Mouse (Mus musculus) MN1 (cell line): ENCODE results near the gene Usp6nl.

Experiments
- DNase-seq: peaks from one replicate; pipeline ENCODE4 v3.0.0-alpha.2; 2016; ENCODE audit warnings: low spot score

Gene Usp6nl

DNA sequence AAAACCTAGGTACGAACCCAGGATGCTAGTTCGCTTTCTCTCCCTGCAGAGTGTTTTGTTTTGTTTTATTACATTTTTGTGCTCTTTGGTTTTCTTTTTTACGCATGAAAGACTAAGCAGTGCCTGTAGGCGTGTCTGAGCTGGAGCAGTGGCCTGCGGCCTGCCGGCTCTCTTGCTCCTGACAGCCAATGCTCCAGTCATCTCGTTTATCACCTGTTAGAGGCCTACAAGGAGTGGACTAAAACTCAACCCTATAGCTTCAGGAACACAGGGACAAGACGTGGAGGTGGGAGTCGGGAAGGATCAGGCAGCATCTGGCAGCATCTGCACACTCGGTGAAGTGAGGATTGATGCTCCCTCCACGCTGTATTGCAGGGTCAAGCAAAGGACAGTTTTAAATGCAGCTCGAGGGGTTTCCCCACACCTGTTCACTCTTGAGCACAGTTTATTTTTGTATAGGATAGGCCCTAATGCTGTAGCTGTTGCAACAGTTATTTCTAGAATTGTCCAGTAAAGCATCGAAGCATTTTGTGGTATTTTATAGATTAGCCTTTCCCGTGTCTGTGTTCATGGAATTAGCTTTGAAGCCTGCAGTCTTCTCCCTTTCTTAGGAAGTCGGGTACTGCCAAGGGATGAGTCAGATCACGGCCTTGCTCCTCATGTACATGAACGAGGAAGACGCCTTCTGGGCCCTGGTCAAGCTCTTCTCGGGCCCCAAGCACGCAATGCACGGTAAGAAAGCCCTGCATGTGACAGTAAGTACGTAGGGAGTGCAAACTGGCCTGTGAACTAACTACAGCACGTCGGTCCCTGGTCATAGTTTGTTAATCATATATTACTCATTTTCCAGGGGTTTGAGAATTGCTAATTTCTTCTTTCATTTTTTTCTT lies 101.4 kb downstream of the Usp6nl start:
- no peak for DNase-seq

- DNase-seq: no peak
Observed at GRCm38 (mm10) chr2:6424851-6425250, 102.4 kb downstream of the Usp6nl start.

GRCm38 (mm10) chr2:6436085-6436950 lies 113.9 kb downstream of the Usp6nl start:
- DNase-seq: peak; percentile 15

DNA sequence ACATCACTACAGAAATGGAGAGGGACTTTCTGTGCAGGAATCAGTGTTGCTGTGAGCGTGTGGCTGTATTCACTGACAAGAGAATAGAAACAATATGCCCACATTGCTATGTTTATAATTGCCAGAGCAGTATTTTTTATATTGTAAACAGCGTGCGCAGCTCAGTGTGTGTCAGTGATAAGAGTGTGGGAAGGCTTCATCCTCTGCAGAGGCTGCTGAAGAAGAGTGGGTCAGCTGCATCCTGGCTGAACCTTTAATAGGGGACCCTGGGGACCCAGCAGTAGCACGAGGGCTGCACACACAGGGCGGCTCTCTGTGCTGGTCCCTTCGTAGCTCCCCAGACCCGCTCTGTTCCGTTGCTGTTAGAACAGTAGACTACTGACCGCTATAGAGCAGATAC lies 119.2 kb downstream of the Usp6nl start:
- DNase-seq: no peak

DNA sequence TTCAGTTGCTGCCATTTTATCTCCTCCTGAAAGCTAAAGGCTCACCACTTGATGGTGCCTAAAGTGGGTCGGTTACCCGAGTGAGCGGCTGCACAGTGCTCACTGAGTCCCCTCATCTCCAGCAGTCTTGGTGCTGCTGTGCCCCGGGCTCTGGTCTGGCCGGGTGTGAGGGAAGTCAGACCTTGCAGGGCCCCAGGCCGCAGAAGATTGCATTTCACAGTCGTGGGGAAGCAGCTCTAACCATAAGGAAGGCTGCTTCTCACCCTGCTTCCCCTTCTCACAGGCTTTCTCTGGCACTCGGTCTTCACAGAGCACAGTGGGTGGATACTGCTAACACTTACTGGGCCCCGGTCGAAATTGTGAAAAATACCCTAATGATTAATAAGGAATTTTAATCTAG lies 119.8 kb downstream of the Usp6nl start:
- DNase-seq: no peak

GRCm38 (mm10) chr2:6444015-6444414 lies 121.5 kb downstream of the Usp6nl start:
- DNase-seq: no peak

GRCm38 (mm10) chr2:6444723-6445169 lies 122.3 kb downstream of the Usp6nl start:
- DNase-seq: no peak

- DNase-seq: no peak
Observed at GRCm38 (mm10) chr2:6445858-6446257, 123.4 kb downstream of the Usp6nl start.

- no peak for DNase-seq
Observed at GRCm38 (mm10) chr2:6448880-6449279, 126.4 kb downstream of the Usp6nl start.

- no peak for DNase-seq
Observed at GRCm38 (mm10) chr2:6449656-6450055, 127.2 kb downstream of the Usp6nl start.

DNA sequence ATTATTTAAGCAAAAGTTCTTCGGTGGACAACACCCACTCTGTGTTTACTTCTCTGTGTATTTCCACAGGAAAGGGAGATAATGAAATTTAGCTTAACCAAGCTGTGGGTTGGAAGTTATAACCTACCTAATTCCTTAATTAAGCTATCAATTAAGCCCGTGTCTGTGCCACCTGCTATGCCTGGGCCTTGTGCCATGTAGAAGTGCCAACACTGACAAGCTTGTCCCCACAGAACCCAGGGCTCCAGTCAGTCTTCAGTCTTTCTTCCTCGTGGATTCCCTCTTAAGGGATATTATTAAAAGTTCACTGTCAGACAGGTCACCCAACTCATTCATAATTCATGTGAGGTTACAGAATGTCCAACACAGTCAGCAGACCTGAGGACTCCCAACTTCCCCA lies 128.1 kb downstream of the Usp6nl start:
- no peak for DNase-seq

GRCm38 (mm10) chr2:6454941-6455516 lies 132.6 kb downstream of the Usp6nl start:
- DNase-seq: no peak

DNA sequence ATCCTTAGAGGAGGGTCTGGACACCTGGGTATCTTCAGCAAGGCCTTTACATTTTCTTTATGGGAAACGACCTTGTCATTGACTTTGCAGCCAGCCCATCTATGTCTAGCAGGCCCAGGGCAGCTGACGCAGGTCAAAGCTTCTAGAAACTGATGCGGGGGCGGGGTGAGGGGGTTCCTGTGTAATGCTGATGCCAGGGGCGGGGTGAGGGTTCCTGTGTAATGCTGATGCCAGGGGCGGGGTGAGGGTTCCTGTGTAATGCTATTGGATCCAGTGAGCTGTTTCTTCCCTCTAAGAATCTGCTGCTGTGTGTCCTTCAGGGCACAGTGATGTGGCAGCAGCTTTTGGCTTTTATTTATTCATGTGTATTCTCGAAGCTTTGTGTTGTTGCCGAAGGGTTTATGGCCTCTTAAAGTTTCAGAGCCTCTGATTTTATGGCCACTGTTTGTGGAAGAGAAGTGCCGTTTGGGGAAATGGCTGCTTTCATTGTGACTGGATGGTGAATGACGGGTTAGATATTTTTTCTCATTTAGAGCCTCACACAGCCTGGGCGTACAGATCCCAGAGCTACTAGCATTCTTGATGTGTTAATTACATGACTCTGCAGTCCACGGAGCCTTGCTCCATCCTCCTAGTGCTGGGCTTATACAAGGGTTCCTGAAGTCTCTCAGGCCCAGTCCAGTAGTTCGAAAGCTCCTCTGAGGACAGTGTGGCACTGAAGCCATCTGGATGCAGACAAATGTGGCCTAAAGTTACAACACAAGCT lies 137.0 kb downstream of the Usp6nl start:
- no peak for DNase-seq

DNA sequence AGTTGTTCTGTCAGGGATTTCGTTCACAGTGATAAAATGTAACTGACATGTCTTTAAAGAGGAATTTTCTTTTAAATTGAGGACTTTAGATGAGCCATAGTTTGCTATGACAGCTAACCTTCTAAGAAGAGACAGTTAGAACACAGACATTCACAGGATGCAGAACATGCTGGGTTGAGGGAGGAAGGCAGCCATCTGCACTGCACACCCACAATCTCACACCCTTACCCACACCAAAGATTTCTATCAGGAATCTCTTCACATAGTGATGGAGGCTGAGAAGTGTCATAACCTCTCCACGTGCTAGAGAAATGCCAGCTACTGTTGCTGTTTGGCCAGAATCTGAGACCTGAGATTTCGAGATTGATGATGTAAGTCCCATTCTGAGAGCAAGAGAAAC lies 139.8 kb downstream of the Usp6nl start:
- DNase-seq: no peak

- DNase-seq: peak; percentile 33
Observed at GRCm38 (mm10) chr2:6463772-6464661, 141.6 kb downstream of the Usp6nl start.

- no peak for DNase-seq
Observed at GRCm38 (mm10) chr2:6466396-6466795, 143.9 kb downstream of the Usp6nl start.

- DNase-seq: no peak
Observed at GRCm38 (mm10) chr2:6467318-6467717, 144.9 kb downstream of the Usp6nl start.

DNA sequence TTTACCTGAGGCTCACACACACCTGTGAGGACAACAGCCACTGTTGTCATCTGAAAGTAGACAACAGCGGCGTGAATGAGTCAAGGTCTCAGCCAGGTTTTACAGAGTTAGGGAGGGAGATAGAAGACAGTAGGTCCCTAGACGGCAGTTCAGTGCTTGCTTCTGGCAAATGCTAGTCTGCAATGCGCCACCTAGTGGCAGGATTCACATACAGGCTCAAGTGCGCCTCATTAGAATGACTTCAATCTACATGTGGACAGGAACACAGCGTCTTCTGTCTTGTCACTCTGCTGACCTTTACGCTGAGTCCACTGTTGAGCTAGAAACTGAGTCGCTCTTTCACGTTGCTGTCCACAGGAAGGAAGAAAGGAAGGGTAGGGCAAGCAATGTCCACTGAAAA lies 146.7 kb downstream of the Usp6nl start:
- peak; percentile 59 for DNase-seq

- DNase-seq: no peak
Observed at GRCm38 (mm10) chr2:6471110-6471611, 148.7 kb downstream of the Usp6nl start.

- no peak for DNase-seq
Observed at GRCm38 (mm10) chr2:6473829-6474228, 151.4 kb downstream of the Usp6nl start.

DNA sequence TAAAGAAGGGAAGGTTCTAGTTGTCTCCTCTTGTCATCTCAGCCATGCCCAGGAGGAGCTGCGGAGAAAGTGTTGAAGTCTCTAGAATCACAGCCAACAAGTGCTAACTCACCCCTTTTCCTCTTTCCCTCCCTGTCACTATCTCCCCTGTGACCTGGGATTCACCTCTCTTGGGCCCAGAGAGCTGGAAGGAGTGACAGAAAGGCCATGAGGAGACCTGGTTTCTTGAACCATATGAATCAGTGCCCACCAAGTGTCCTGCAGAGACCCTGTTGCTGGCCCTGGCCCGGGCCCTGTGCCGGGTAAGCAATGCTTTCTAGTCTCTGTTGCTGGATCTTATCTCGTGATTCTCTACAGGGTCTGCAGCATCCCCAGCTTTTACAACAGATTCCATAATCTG lies 155.4 kb downstream of the Usp6nl start:
- no peak for DNase-seq
